Mouse (Mus musculus): ENCODE measurements around the gene Trim34b.
A peak's percentile ranks its signal among the peaks of the same experiment; 100 is the strongest.

DNA sequence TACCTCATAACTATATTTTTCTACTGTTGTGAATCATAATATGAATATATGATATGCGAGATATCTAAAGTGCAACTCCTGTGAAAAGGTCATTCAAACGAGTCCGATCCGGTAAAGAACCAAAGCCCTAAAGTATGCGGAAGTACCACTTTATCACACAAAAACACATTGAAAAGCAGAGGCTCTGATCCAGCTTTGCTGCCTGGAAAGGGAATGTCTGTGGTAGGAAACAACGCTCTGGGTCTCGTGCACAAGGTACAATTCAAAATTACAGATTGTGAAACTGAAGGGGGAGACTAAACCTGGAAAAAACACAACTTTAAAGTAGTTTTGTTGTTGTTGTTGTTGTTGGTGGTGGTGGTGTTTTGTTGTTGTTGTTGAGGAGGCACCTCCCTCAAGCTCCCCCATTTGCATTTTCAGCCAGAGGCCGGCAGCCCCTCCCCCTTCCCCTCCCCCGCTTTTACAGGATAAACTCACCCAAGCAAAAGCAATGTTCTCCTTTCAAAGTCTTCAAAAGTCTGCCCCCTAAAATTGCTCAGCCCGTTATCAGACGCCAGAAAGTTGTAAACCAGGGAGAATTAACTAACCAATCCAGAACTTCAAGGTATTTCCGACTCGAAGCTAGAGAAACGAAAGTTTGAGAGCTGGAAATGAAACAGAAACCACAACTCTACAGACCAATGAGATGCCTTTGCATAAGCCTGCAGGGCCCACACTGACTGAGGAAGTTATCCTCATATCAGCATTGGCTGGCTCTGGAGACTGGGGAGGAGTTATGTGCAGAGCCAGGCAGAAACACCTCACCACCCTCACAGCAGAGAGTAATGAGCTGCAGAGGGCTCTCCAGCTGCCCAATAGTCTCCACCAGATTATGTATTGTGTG, 23.7 kb downstream of the Trim34b start, which contains the start of gene Trim12c:
- TF ChIP-seq POLR2A (IDR thresholded peaks at IDR 0.05; ENCODE audit: control insufficient read depth in 1 of 2, insufficient read depth in 1 of 2, low read depth in 1 of 2, low read length in 2 of 2, poor library complexity in 1 of 2) (no peak; a peak in 1 of 4 replicates), ZNF384 (IDR thresholded peaks at IDR 0.05; ENCODE audit: low read depth, low read length) (no peak), EP300 (IDR thresholded peaks at IDR 0.05; ENCODE audit: low read depth in 1 of 2, low read length in 2 of 2) (peak; percentile 65 to 76), CHD1 (IDR thresholded peaks at IDR 0.05; ENCODE audit: low read depth, low read length) (no peak)

Data from MEL (cell line).